Mouse (Mus musculus) inflammation-experienced regulatory T-cells (primary cell): Measurements from ENCODE around the gene Vnn1. TPM values are rescaled to one million over a fixed set of nuclear protein-coding genes. Genes with fewer than 3 reads are reported as not detected.

Experiments
- polyA plus RNA-seq, 2 experiments: library from polyadenylated mRNA; unstranded; fragments of 100-300 nt; shearing (Covaris generic); gene quantifications; one replicate each; pipeline ENCODE4 v1.2.1; 2017

The Vnn1 gene
- under 1 TPM; 0.53 to 0.74 TPM for polyA plus RNA-seq

GRCm38 (mm10) chr10:23894601-23895349 is at the start of gene Vnn1:
Vnn1 (plus strand) TSS chr10:23894688.

GRCm38 (mm10) chr10:23851228-23851912 is 43.1 kb upstream of the Vnn1 start, which contains the start of gene Vnn3:
Vnn3 (plus strand) TSS chr10:23851462.

GRCm38 (mm10) chr10:23920056-23920455 is 25.6 kb downstream of the Vnn1 start, which contains the start of gene Taar1:
Taar1 (plus strand) TSS chr10:23920356.

GRCm38 (mm10) chr10:23938312-23938711 is 43.8 kb downstream of the Vnn1 start, which contains the start of gene Taar2:
Taar2 (plus strand) TSS chr10:23938572.

GRCm38 (mm10) chr10:23949508-23950005 is 55.1 kb downstream of the Vnn1 start, which contains the start of gene Taar3:
Taar3 (plus strand) TSS chr10:23949558.

Other genes starting within 250 kb of the Vnn1 start
- 10 to 100 TPM; 21.7 to 29.9 TPM for gene Rps12, start 107.4 kb upstream of the Vnn1 start, polyA plus RNA-seq
- gene Slc18b1, start 97.7 kb upstream of the Vnn1 start, polyA plus RNA-seq: 1 to 10 TPM in 1 of 2 experiments, under 1 TPM in 1; 0.53 to 1.4 TPM
- under 1 TPM; 0.11 to 0.16 TPM for gene Vnn3, start 43.2 kb upstream of the Vnn1 start, polyA plus RNA-seq
- gene Taar1, start 25.7 kb downstream of the Vnn1 start, polyA plus RNA-seq: 1 to 10 TPM in 1 of 2 experiments, not detected in 1; 1.7 TPM
- not detected for gene Taar2, start 43.9 kb downstream of the Vnn1 start, polyA plus RNA-seq
- gene Taar3, start 54.9 kb downstream of the Vnn1 start, polyA plus RNA-seq: not detected
- gene Taar4, start 65.8 kb downstream of the Vnn1 start, polyA plus RNA-seq: not detected
- 1 to 10 TPM in 1 of 2 experiments, not detected in 1; 1.2 TPM for gene Taar5, start 76.0 kb downstream of the Vnn1 start, polyA plus RNA-seq
- gene Taar6, start 91.0 kb downstream of the Vnn1 start, polyA plus RNA-seq: under 1 TPM in 1 of 2 experiments, not detected in 1; 0.16 TPM
- gene Taar7a, start 98.8 kb downstream of the Vnn1 start, polyA plus RNA-seq: under 1 TPM in 1 of 2 experiments, not detected in 1; 0.36 TPM
- under 1 TPM in 1 of 2 experiments, not detected in 1; 0.98 TPM for gene Taar7b, start 105.3 kb downstream of the Vnn1 start, polyA plus RNA-seq
- gene Taar7d, start 132.5 kb downstream of the Vnn1 start, polyA plus RNA-seq: not detected
- under 1 TPM; 0.46 to 0.50 TPM for gene Taar7e, start 142.9 kb downstream of the Vnn1 start, polyA plus RNA-seq
- gene Taar7f, start 154.8 kb downstream of the Vnn1 start, polyA plus RNA-seq: not detected
- gene Taar8a, start 181.8 kb downstream of the Vnn1 start, polyA plus RNA-seq: not detected
- not detected for gene Taar8b, start 197.6 kb downstream of the Vnn1 start, polyA plus RNA-seq
- gene Taar8c, start 207.2 kb downstream of the Vnn1 start, polyA plus RNA-seq: not detected
- gene Taar9, start 214.8 kb downstream of the Vnn1 start, polyA plus RNA-seq: 1 to 10 TPM in 1 of 2 experiments, under 1 TPM in 1; 0.14 to 1.4 TPM